Mouse (Mus musculus) spleen, postnatal 4 days (tissue): ENCODE data around the gene Tsen54.
A peak's percentile ranks its signal among the peaks of the same experiment; 100 is the strongest.
"Not testable (repeated sequence)": the region's sequence is repeated elsewhere in the genome, so short reads cannot be mapped to it uniquely, and the experiment has no call there.

ENCODE experiments used
- DNase-seq, 2 experiments: peaks; one replicate each; pipeline ENCODE4 v3.0.0; 2022; ENCODE audit warnings: low spot score in 2 of 2

The Tsen54 gene

GRCm38 (mm10) chr11:115829036-115829435, 14.5 kb downstream of the Tsen54 start:
- no peak for DNase-seq

GRCm38 (mm10) chr11:115830550-115831325, 16.2 kb downstream of the Tsen54 start:
- DNase-seq = no peak

- DNase-seq = no peak
Observed at GRCm38 (mm10) chr11:115831518-115831917, 17.0 kb downstream of the Tsen54 start.

- DNase-seq = no peak
Observed at GRCm38 (mm10) chr11:115832064-115832463, 17.5 kb downstream of the Tsen54 start.

- DNase-seq = no peak
Observed at GRCm38 (mm10) chr11:115832523-115832922, 18.0 kb downstream of the Tsen54 start.

- no peak for DNase-seq
Observed at GRCm38 (mm10) chr11:115833021-115833513, 18.5 kb downstream of the Tsen54 start.

GRCm38 (mm10) chr11:115834033-115834432, 19.5 kb downstream of the Tsen54 start:
- no peak for DNase-seq

- no peak for DNase-seq
Observed at GRCm38 (mm10) chr11:115836656-115837395, 22.3 kb downstream of the Tsen54 start.

GRCm38 (mm10) chr11:115837606-115838345, 23.3 kb downstream of the Tsen54 start:
- DNase-seq = no peak

- no peak for DNase-seq
Observed at GRCm38 (mm10) chr11:115838895-115839311, 24.4 kb downstream of the Tsen54 start.

- DNase-seq = no peak
Observed at GRCm38 (mm10) chr11:115839732-115840131, 25.2 kb downstream of the Tsen54 start.

GRCm38 (mm10) chr11:115841044-115841443, 26.5 kb downstream of the Tsen54 start:
- DNase-seq = no peak

- peak; percentile 59 to 75 for DNase-seq
Observed at GRCm38 (mm10) chr11:115841961-115842550, 27.5 kb downstream of the Tsen54 start.

GRCm38 (mm10) chr11:115843141-115843890, 28.8 kb downstream of the Tsen54 start:
- DNase-seq = no peak

- no peak for DNase-seq
Observed at GRCm38 (mm10) chr11:115843891-115844239, 29.3 kb downstream of the Tsen54 start.

GRCm38 (mm10) chr11:115844240-115844639, 29.7 kb downstream of the Tsen54 start:
- DNase-seq = no peak

GRCm38 (mm10) chr11:115845819-115846218, 31.3 kb downstream of the Tsen54 start:
- DNase-seq = no peak

GRCm38 (mm10) chr11:115854674-115855073, 40.1 kb downstream of the Tsen54 start:
- no peak for DNase-seq

- DNase-seq = not testable (repeated sequence)
Observed at GRCm38 (mm10) chr11:115857146-115857545, 42.6 kb downstream of the Tsen54 start.

GRCm38 (mm10) chr11:115857936-115858335, 43.4 kb downstream of the Tsen54 start:
- DNase-seq = no peak

- DNase-seq = no peak
Observed at GRCm38 (mm10) chr11:115858354-115858753, 43.8 kb downstream of the Tsen54 start, which contains the start of gene Myo15b. Gene Myo15b (plus strand): TSS chr11:115858406.
